Mouse (Mus musculus): ENCODE data around the gene Zfp949.

- no peak for TF ChIP-seq POLR2A (IDR thresholded peaks at IDR 0.05; ENCODE audit: insufficient read depth, low read depth, low read length)
- no peak for TF ChIP-seq EP300 (IDR thresholded peaks at IDR 0.05; ENCODE audit: insufficient read depth, low read depth, low read length)
These were observed 1.7 kb upstream of the Zfp949 start for GRCm38 (mm10) chr9:88546166-88546565.

All from heart, adult 2 months (tissue).